Mouse (Mus musculus) kidney, adult 2 months (tissue): ENCODE results near the gene Pou3f3. TPM values are rescaled to one million over a fixed set of nuclear protein-coding genes. Genes with fewer than 3 reads are reported as not detected.

ENCODE experiments used
- DNase-seq: peaks from one replicate; pipeline ENCODE4 v3.0.0; 2021
- H3K27ac ChIP-seq: fragments of 200-500 bp; 2 replicates; pipeline ENCODE4 v1.5.1; 2012; ENCODE audit warnings: low read depth, low read length, control low read depth, inconsistent platforms; ENCODE audit not compliant: insufficient read depth
- H3K27me3 ChIP-seq: fragments of 200-500 bp; replicated peaks from 2 replicates; pipeline ENCODE4 v1.6.1; 2012; ENCODE audit warnings: mild to moderate bottlenecking, moderate library complexity, low read length, inconsistent platforms; ENCODE audit not compliant: control insufficient read depth, insufficient read depth
- H3K36me3 ChIP-seq: fragments of 200-500 bp; 2 replicates; pipeline ENCODE4 v1.6.1; 2012; ENCODE audit warnings: mild to moderate bottlenecking, moderate library complexity, low read length, inconsistent platforms; ENCODE audit not compliant: control insufficient read depth, insufficient read depth
- H3K4me1 ChIP-seq: fragments of 200-500 bp; 2 replicates; pipeline ENCODE4 v1.6.1; 2011; ENCODE audit warnings: low read length; ENCODE audit not compliant: control insufficient read depth, insufficient read depth
- H3K4me3 ChIP-seq: fragments of 200-500 bp; 2 replicates; pipeline ENCODE4 v1.5.1; 2011; ENCODE audit warnings: mild to moderate bottlenecking, low read depth, low read length, control low read depth; ENCODE audit not compliant: insufficient read depth
- CTCF ChIP-seq: fragments of 200-500 bp; conservative IDR thresholded peaks from 2 replicates; pipeline ENCODE4 v1.5.1; 2011; ENCODE audit warnings: low read depth, mild to moderate bottlenecking, control low read depth, low read length, moderate library complexity, mixed read lengths; ENCODE audit not compliant: insufficient read depth, insufficient read length
- POLR2A ChIP-seq: fragments of 200-500 bp; IDR thresholded peaks from one replicate; pipeline ENCODE4 v1.6.1; 2011; ENCODE audit warnings: low read depth, low read length, control low read depth
- WGBS: fragments of 180-500 bp; shearing (Covaris S2); methylation state at CpG from one replicate; pipeline ENCODE4 v1.1.7; 2018; 5-methylcytosine and 5-hydroxymethylcytosine counted together
- polyA plus RNA-seq: library from polyadenylated mRNA; depleted of rRNA; stranded (reverse); fragments of >200 nt; gene quantifications from 2 replicates; pipeline ENCODE4 v1.2.3, GENCODE M21; 2012

Gene Pou3f3
- polyA plus RNA-seq, 1 experiment = 14.4 TPM

DNA sequence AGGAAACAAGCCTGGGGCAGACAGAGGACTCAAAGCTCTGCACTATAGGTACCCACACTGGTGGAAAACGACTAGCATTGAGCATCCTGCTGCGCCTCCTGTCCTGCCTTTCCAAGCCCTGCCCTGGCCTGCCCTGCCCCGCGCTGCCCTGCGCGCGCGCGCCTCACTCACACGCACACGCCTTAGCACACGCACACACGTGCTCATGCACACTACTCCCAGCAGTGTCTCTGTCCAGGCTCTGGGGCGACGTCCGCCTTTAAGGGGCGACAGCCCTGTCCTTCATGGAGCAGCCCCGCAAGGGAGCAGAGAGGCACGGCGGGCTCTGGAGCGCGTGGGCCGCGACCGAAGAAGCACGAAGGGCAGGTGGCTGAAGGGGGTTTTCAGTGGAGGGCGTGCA is 11.2 kb upstream of the Pou3f3 start:
- WGBS = 2% methylated on average over 27 of the region's 27 CpGs
- Histone ChIP-seq H3K27me3 (no peaks in the 10 kb centered on the region; the same call in 1 of the 2 replicates), H3K4me3 (peak overlapping the region; percentile 43), H3K4me1 (no peaks in the 10 kb centered on the region), H3K36me3 (no peaks in the 10 kb centered on the region), H3K27ac (peak overlapping the region; percentile 65)
- TF ChIP-seq POLR2A = no peak
- TF ChIP-seq CTCF = no peak
- peak; percentile 39 for DNase-seq

DNA sequence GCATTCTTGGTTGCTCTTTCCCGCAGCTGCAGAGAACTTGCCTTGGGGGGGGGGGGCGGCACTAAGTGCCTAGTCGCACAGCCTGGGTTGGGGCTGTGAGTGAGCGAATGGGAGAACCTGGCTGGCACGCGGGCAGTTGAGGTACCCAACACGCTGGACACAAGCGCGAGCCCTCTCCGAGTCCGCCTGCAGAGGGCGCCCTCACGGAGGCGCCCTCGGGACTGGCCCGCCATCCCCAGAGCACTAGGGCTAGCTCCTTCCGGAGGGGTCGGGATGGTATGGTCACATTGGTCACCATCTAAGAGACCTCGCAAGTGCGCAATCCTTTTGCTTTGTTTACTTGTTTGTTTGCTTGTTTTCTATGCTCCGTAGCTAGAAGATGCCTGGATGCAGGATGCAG is 10.8 kb upstream of the Pou3f3 start:
- Histone ChIP-seq H3K36me3 (no peaks in the 10 kb centered on the region), H3K27me3 (no peaks in the 10 kb centered on the region; the same call in 1 of the 2 replicates), H3K4me1 (no peaks in the 10 kb centered on the region), H3K4me3 (peak overlapping the region; percentile 43), H3K27ac (peak overlapping the region; percentile 89; the same call in 1 of the 2 replicates)
- TF ChIP-seq CTCF (no peak; the same call in 1 of the 2 replicates), POLR2A (no peak)
- DNase-seq = peak; percentile 48
- WGBS = 2% methylated on average over 21 of the region's 21 CpGs

DNA sequence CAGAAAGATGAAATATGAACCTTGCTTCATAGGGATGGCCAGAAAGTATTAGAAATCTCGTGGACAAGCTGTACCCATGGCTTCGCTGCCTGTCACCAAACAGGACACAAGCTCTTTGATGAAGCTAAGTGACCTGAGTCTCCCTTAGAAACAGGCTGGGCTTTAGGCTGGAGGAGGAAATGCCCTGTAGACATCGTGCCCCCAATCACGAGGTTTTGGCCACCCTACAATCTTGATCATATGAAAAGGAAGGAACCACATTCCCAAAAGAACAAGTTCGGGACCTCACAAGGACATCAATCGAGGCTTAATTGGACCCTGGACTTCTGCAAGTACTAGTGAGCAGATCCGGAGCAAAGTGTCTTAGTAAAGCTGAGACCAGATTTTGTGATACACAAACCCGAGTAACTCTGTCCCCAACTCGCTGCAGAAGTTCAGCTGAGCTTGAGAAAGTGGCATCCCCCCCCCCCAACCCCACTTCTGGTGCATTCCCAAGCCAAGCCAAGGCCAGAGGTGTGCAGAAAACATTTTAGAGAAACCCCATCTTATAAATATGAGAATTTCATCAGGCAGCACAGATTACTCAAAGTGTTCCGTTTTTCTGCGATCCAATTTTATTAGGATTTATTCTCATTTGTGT is 10.1 kb upstream of the Pou3f3 start:
- no peaks in the 10 kb centered on the region for H3K36me3 ChIP-seq
- H3K4me1 ChIP-seq = no peaks in the 10 kb centered on the region
- no peaks in the 10 kb centered on the region; the same call in 1 of the 2 replicates for H3K27me3 ChIP-seq
- peak; percentile 5 for DNase-seq
- H3K4me3 ChIP-seq = peak overlapping the region; percentile 16; the same call in 1 of the 2 replicates
- 16% methylated on average over 11 of the region's 11 CpGs for WGBS
- TF ChIP-seq CTCF (no peak), POLR2A (no peak)
- peak overlapping the region; percentile 89 for H3K27ac ChIP-seq

DNA sequence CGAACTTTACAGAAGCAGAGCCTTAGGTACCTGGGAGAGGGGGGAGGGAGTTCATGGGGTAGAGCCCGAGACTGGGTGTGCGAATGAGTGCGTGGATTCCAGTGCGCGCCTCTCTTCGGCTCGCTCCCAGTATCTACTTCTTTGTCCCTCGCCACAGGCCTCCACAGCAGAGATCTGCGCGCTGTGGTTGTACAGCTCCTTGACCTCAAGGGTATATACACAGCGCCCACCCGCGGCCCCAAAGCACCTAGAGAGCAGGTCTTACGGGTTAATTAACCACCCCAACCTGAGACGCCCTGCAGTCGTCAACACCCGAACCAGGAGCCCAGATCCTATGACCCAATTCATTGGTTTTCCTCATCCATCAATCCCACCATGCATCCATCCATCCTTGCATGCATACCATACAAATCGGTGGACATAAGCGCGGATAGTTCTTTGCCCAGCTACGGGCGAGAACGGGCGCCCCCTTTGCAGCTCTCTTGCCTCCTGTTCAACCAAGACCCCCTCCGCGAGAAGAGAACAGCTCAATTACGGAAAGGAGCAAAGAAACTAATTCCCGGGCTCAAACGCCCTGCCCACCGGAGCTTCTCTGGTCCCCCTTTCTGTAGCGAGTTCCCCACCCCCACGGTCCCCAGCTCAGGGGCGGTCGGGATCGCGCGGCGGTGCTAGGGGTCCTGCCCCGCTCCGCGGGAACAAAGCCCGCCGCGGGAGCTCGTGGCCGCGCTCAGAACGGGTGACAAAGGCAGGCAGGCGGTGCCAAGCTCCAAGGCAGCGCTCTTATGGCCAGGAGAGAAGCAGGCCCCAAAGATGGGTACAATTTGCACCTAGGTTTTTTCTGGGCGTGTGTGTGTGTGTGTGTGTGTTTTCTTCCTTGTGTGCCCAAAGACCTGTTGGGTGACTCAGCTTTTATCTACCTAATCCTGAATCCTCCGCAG is 9.1 kb upstream of the Pou3f3 start:
- H3K27me3 ChIP-seq = no peaks in the 10 kb centered on the region; the same call in 1 of the 2 replicates
- H3K27ac ChIP-seq = peak overlapping the region; percentile 58
- TF ChIP-seq CTCF (no peak), POLR2A (no peak)

DNA sequence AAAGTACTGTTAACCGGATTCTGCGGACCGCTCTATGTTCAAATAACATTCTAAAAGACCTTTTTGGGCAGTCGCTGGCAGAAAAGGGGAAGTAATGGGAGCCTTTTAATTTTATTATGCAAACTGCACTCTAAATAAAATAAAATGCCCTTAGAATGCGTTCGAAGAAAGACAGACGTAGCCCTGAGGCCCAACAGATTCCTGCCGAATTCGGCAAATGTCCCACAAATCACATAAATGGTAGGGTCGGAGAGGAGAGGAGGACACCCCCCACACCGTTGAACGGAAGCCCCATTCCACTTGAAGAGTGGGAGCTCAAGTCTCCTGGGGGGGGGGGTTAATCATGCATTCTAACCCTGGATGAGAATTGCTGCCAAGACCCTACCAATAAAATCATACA is 8.3 kb upstream of the Pou3f3 start:
- no peaks in the 10 kb centered on the region for H3K4me1 ChIP-seq
- peak overlapping the region; percentile 58 for H3K27ac ChIP-seq
- TF ChIP-seq CTCF (no peak), POLR2A (no peak)
- no peaks in the 10 kb centered on the region; the same call in 1 of the 2 replicates for H3K27me3 ChIP-seq
- WGBS = 19% methylated on average over 12 of the region's 12 CpGs
- no peak for DNase-seq
- no peak overlapping the region for H3K4me3 ChIP-seq
- no peaks in the 10 kb centered on the region for H3K36me3 ChIP-seq

More for the DNA sequence above, 9.1 kb upstream of the Pou3f3 start:
- Histone ChIP-seq H3K36me3 (no peaks in the 10 kb centered on the region), H3K4me3 (peak overlapping the region; percentile 36), H3K4me1 (no peaks in the 10 kb centered on the region)
- WGBS = 6% methylated on average over 53 of the region's 53 CpGs
- peak; percentile 40 for DNase-seq

DNA sequence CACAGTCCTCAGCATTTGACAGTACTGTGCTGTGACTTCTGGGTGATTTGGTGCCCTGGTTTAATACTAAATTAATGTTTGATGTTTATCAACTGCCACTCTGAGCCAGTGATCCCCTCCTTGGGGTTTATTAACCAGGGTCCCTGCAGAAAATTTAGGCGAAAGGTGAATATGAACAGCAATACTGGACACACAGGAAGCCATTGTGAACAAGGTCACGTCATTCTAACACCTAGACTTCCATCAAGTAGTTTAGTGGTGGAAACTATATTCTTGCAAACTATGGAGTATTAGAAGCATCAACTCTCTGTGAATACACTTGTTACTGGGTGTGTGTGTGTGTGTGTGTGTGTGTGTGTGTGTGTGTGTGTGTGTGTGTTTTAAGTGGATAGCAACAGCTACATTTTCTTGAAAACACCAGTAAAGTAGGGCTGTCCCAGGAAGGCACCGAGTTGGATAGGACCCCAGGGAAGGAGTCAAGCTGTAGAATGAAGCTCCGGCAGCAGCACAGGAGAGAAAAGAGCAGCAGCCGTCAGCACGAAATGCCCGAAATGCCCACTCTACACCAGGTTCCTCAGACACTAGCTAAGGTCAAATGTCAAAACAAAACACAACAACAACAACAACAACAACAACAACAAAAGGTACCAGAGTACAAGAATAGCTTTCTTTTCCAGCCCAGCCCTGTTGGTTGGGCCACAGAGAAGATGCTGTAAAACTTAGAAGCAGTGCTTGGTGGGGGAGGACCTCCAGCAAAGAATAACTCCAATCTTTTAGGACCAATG is 7.6 kb upstream of the Pou3f3 start:
- 25% methylated on average over 7 of the region's 7 CpGs for WGBS
- Histone ChIP-seq H3K27ac (peak overlapping the region; percentile 63; the same call in 1 of the 2 replicates), H3K4me1 (no peaks in the 10 kb centered on the region), H3K4me3 (no peak overlapping the region), H3K36me3 (no peaks in the 10 kb centered on the region), H3K27me3 (no peaks in the 10 kb centered on the region; the same call in 1 of the 2 replicates)
- TF ChIP-seq CTCF (no peak), POLR2A (no peak)
- peak; percentile 12 for DNase-seq
